Mouse (Mus musculus) midbrain, embryonic 13.5 days (tissue): ENCODE measurements around the gene Gorasp1. TPM values are rescaled to one million over a fixed set of nuclear protein-coding genes. Genes with fewer than 3 reads are reported as not detected.

Experiments
- ATAC-seq: fragments of 200-750 bp; cut with Nextera tagmentation; 2 replicates; pipeline ENCODE4 v1.8.0; 2017; ENCODE audit warnings: mild to moderate bottlenecking, moderate TSS enrichment, moderate library complexity
- H3K27ac ChIP-seq: fragments of 300-500 bp; sonication (generic); 2 replicates; pipeline ENCODE4 v1.5.1; 2015; ENCODE audit warnings: inconsistent platforms, mild to moderate bottlenecking, moderate library complexity
- H3K27me3 ChIP-seq: fragments of 300-500 bp; sonication (generic); 2 replicates; pipeline ENCODE4 v1.6.1; 2015; ENCODE audit warnings: mild to moderate bottlenecking, inconsistent platforms
- H3K36me3 ChIP-seq: fragments of 300-500 bp; sonication (generic); 2 replicates; pipeline ENCODE4 v1.6.1; 2015; ENCODE audit warnings: mild to moderate bottlenecking, inconsistent platforms
- H3K4me1 ChIP-seq: fragments of 300-500 bp; sonication (generic); replicated peaks from 2 replicates; pipeline ENCODE4 v1.6.1; 2015; ENCODE audit warnings: inconsistent platforms
- H3K4me2 ChIP-seq: fragments of 300-500 bp; sonication (generic); replicated peaks from 2 replicates; pipeline ENCODE4 v1.6.1; 2015; ENCODE audit warnings: moderate library complexity, mild to moderate bottlenecking, inconsistent platforms
- H3K4me3 ChIP-seq: fragments of 300-500 bp; sonication (generic); replicated peaks from 2 replicates; pipeline ENCODE4 v1.5.1; 2015; ENCODE audit warnings: mild to moderate bottlenecking, inconsistent platforms
- H3K9ac ChIP-seq: fragments of 300-500 bp; sonication (generic); replicated peaks from 2 replicates; pipeline ENCODE4 v1.6.1; 2015; ENCODE audit warnings: mild to moderate bottlenecking, inconsistent platforms
- H3K9me3 ChIP-seq: fragments of 300-500 bp; sonication (generic); 2 replicates; pipeline ENCODE4 v1.6.1; 2016; ENCODE audit warnings: mild to moderate bottlenecking, inconsistent platforms
- WGBS: fragments of 180-500 bp; shearing (Covaris S2); methylation state at CpG from one replicate; pipeline ENCODE4 v1.1.7; 2015; 5-methylcytosine and 5-hydroxymethylcytosine counted together
- polyA plus RNA-seq: library from polyadenylated mRNA; unstranded; fragments of >200 nt; fragmentation: Nextera tagmentation; extraction: Ambion mirVana; gene quantifications from 2 replicates; pipeline ENCODE4 v1.2.1, GENCODE M21; 2015

The Gorasp1 gene
- polyA plus RNA-seq, 1 experiment from 2014 or later, result 22.9 TPM

- WGBS, result 70% methylated on average over 12 of the region's 12 CpGs
- no peak overlapping the region for H3K4me3 ChIP-seq
- ATAC-seq, result no peak
Observed at GRCm38 (mm10) chr9:119945173-119945900, 8.0 kb upstream of the Gorasp1 start.

GRCm38 (mm10) chr9:119943326-119943725 is 6.0 kb upstream of the Gorasp1 start:
- H3K9me3 ChIP-seq, result no peaks in the 10 kb centered on the region
- no peaks in the 10 kb centered on the region for H3K36me3 ChIP-seq
- H3K27me3 ChIP-seq, result no peaks in the 10 kb centered on the region
- H3K4me2 ChIP-seq, result no peak overlapping the region
- H3K4me3 ChIP-seq, result no peak overlapping the region
- no peak overlapping the region for H3K27ac ChIP-seq
- no peak overlapping the region for H3K9ac ChIP-seq
- 74% methylated on average over 1 of the region's 1 CpGs for WGBS
- H3K4me1 ChIP-seq, result no peaks in the 10 kb centered on the region
- no peak for ATAC-seq

More at GRCm38 (mm10) chr9:119945173-119945900, 8.0 kb upstream of the Gorasp1 start:
- Histone ChIP-seq H3K36me3 (no peaks in the 10 kb centered on the region), H3K27me3 (no peaks in the 10 kb centered on the region), H3K9me3 (no peaks in the 10 kb centered on the region), H3K4me1 (peaks cover under 1% of the 10 kb centered on the region; the same call in 1 of the 2 replicates), H3K9ac (no peak overlapping the region), H3K27ac (no peak overlapping the region), H3K4me2 (no peak overlapping the region)

GRCm38 (mm10) chr9:119941861-119942260 is 4.5 kb upstream of the Gorasp1 start:
- Histone ChIP-seq H3K4me2 (no peak overlapping the region), H3K27ac (no peak overlapping the region), H3K27me3 (no peaks in the 10 kb centered on the region), H3K9ac (no peak overlapping the region), H3K9me3 (no peaks in the 10 kb centered on the region), H3K4me3 (no peak overlapping the region), H3K36me3 (no peaks in the 10 kb centered on the region), H3K4me1 (peaks cover 7% of the 10 kb centered on the region)
- no peak for ATAC-seq
- WGBS, result 92% methylated on average over 14 of the region's 14 CpGs

GRCm38 (mm10) chr9:119941407-119941806 is 4.0 kb upstream of the Gorasp1 start:
- Histone ChIP-seq H3K4me3 (no peak overlapping the region), H3K36me3 (no peaks in the 10 kb centered on the region), H3K27me3 (no peaks in the 10 kb centered on the region), H3K27ac (no peak overlapping the region), H3K9me3 (no peaks in the 10 kb centered on the region), H3K4me1 (peaks cover 12% of the 10 kb centered on the region), H3K9ac (no peak overlapping the region), H3K4me2 (no peak overlapping the region)
- no peak for ATAC-seq
- WGBS, result 85% methylated on average over 5 of the region's 5 CpGs

- Histone ChIP-seq H3K27ac (no peak overlapping the region), H3K4me3 (no peak overlapping the region), H3K9ac (no peak overlapping the region), H3K36me3 (no peaks in the 10 kb centered on the region), H3K27me3 (no peaks in the 10 kb centered on the region), H3K9me3 (no peaks in the 10 kb centered on the region), H3K4me2 (no peak overlapping the region), H3K4me1 (peaks cover 16% of the 10 kb centered on the region)
- 77% methylated on average over 10 of the region's 10 CpGs for WGBS
- no peak for ATAC-seq
Observed at GRCm38 (mm10) chr9:119939646-119940045, 2.3 kb upstream of the Gorasp1 start.

GRCm38 (mm10) chr9:119938496-119938895 is 1.1 kb upstream of the Gorasp1 start:
- Histone ChIP-seq H3K4me3 (no peak overlapping the region), H3K9me3 (no peaks in the 10 kb centered on the region), H3K36me3 (no peaks in the 10 kb centered on the region), H3K27ac (no peak overlapping the region), H3K4me1 (peaks cover 16% of the 10 kb centered on the region), H3K9ac (no peak overlapping the region), H3K4me2 (no peak overlapping the region), H3K27me3 (no peaks in the 10 kb centered on the region)
- WGBS, result 82% methylated on average over 4 of the region's 4 CpGs
- no peak for ATAC-seq

- Histone ChIP-seq H3K4me3 (no peak overlapping the region), H3K9ac (no peak overlapping the region), H3K4me2 (no peak overlapping the region), H3K27ac (no peak overlapping the region), H3K4me1 (peaks cover 16% of the 10 kb centered on the region), H3K9me3 (no peaks in the 10 kb centered on the region), H3K27me3 (no peaks in the 10 kb centered on the region), H3K36me3 (peaks cover 39% of the 10 kb centered on the region)
- 96% methylated on average over 6 of the region's 6 CpGs for WGBS
- ATAC-seq, result no peak
Observed at GRCm38 (mm10) chr9:119933675-119934074, 3.7 kb downstream of the Gorasp1 start.

GRCm38 (mm10) chr9:119932358-119932757 is 5.0 kb downstream of the Gorasp1 start:
- no peak for ATAC-seq
- Histone ChIP-seq H3K27ac (no peak overlapping the region), H3K4me1 (peaks cover 10% of the 10 kb centered on the region), H3K9ac (no peak overlapping the region), H3K36me3 (peaks cover 53% of the 10 kb centered on the region), H3K4me2 (no peak overlapping the region), H3K9me3 (no peaks in the 10 kb centered on the region), H3K27me3 (no peaks in the 10 kb centered on the region), H3K4me3 (no peak overlapping the region)
- WGBS, result 94% methylated on average over 12 of the region's 12 CpGs

GRCm38 (mm10) chr9:119926497-119926896 is 10.9 kb downstream of the Gorasp1 start:
- WGBS, result 90% methylated on average over 5 of the region's 5 CpGs
- peaks cover 91% of the 10 kb centered on the region for H3K36me3 ChIP-seq
- no peak for ATAC-seq

GRCm38 (mm10) chr9:119925729-119926128 is 11.6 kb downstream of the Gorasp1 start:
- H3K27me3 ChIP-seq, result no peaks in the 10 kb centered on the region
- H3K36me3 ChIP-seq, result peaks cover 92% of the 10 kb centered on the region
- H3K4me3 ChIP-seq, result no peak overlapping the region
- no peaks in the 10 kb centered on the region for H3K4me1 ChIP-seq
- no peak overlapping the region for H3K4me2 ChIP-seq
- H3K27ac ChIP-seq, result no peak overlapping the region
- no peak overlapping the region for H3K9ac ChIP-seq
- 80% methylated on average over 8 of the region's 8 CpGs for WGBS
- ATAC-seq, result no peak
- H3K9me3 ChIP-seq, result no peaks in the 10 kb centered on the region

More at GRCm38 (mm10) chr9:119926497-119926896, 10.9 kb downstream of the Gorasp1 start:
- Histone ChIP-seq H3K9ac (no peak overlapping the region), H3K27ac (no peak overlapping the region), H3K27me3 (no peaks in the 10 kb centered on the region), H3K4me1 (no peaks in the 10 kb centered on the region), H3K4me3 (no peak overlapping the region), H3K4me2 (no peak overlapping the region), H3K9me3 (no peaks in the 10 kb centered on the region)

- Histone ChIP-seq H3K9me3 (no peaks in the 10 kb centered on the region), H3K27me3 (no peaks in the 10 kb centered on the region), H3K4me3 (no peak overlapping the region), H3K9ac (no peak overlapping the region), H3K4me1 (no peaks in the 10 kb centered on the region), H3K4me2 (no peak overlapping the region), H3K27ac (no peak overlapping the region), H3K36me3 (peaks cover 92% of the 10 kb centered on the region)
- ATAC-seq, result no peak
- 93% methylated on average over 16 of the region's 16 CpGs for WGBS
Observed at GRCm38 (mm10) chr9:119925120-119925657, 12.2 kb downstream of the Gorasp1 start.

- ATAC-seq, result no peak
- Histone ChIP-seq H3K36me3 (peaks cover 92% of the 10 kb centered on the region), H3K27ac (no peak overlapping the region), H3K27me3 (no peaks in the 10 kb centered on the region), H3K4me1 (no peaks in the 10 kb centered on the region), H3K9ac (no peak overlapping the region), H3K9me3 (no peaks in the 10 kb centered on the region), H3K4me3 (no peak overlapping the region), H3K4me2 (no peak overlapping the region)
- 91% methylated on average over 4 of the region's 4 CpGs for WGBS
Observed at GRCm38 (mm10) chr9:119923462-119923861, 13.9 kb downstream of the Gorasp1 start.
